Mouse (Mus musculus): ENCODE results near the gene Ampd3. TPM values are rescaled to one million over a fixed set of nuclear protein-coding genes. Genes with fewer than 3 reads are reported as not detected.

Gene Ampd3
- polyA plus RNA-seq, 1 experiment from 2014 or later = 7.8 TPM

DNA sequence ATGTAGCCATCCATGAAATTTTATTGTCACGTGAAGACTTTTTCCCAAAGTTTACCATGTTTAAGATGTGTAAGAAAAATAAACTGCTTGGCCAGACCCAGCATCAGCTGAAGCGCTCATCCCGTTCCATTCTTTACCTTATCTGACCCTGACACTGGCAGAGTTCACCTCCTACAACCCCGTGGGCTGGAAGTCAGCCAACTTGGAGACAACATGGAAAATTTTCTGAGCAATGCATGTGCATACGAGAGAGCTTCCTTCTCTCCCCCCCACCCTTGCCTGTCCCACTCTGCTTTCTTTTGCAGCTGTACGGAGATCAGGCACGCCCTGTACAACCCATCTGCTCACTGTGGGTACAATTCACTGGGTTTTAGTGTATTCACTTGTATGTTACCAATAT is 14.1 kb downstream of the Ampd3 start:
- WGBS = 74% methylated on average over 7 of the region's 7 CpGs

DNA sequence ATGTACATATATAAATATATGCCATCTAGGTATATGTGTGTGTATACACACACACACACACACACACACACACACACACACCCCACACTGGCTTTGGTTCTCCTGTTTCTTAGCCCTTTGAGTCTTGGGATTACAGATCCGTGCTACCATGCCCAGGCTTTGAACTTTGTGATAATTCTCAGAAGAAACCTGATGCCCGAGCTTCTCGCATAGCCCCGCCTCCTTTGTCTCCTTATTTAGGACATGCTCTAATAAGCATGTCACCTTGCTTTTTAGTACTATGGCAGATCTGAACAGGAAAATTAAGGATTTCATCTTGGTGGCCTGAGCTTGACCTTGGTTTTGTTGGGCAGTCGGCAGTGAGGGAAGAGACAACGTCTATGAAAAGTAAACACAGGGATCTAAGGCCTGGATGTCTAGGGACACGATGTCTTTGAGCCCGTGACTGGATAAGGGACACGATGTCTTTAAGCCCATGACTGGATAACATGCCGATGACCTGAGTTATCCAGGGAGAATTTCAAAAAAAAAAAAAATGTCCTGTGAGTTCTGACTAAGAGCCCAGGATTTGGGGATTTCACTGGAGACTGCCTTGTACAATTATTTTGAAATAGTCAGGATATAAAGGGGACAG is 15.0 kb downstream of the Ampd3 start:
- H3K27ac ChIP-seq (replicated peaks; ENCODE audit: low read depth, low read length) = no peak overlapping the region

More for the DNA sequence above, 14.1 kb downstream of the Ampd3 start:
- Histone ChIP-seq H3K4me3 (replicated peaks; ENCODE audit: low read depth, low read length) (no peak overlapping the region), H3K9ac (replicated peaks; ENCODE audit: low read length) (no peak overlapping the region), H3K9me3 (ENCODE audit: control insufficient read depth, low read length) (no peaks in the 10 kb centered on the region), H3K27me3 (ENCODE audit: control insufficient read depth, insufficient read depth, low read length) (no peaks in the 10 kb centered on the region), H3K27ac (replicated peaks; ENCODE audit: low read depth, low read length) (no peak overlapping the region), H3K4me2 (ENCODE audit: low read length) (no peak overlapping the region), H3K36me3 (ENCODE audit: control insufficient read depth, insufficient read depth, low read length) (no peaks in the 10 kb centered on the region), H3K4me1 (ENCODE audit: control insufficient read depth, insufficient read depth, low read length) (no peaks in the 10 kb centered on the region)
- ATAC-seq (ENCODE audit: low FRiP score, low TSS enrichment) (no peak), DNase-seq (no peak)

DNA sequence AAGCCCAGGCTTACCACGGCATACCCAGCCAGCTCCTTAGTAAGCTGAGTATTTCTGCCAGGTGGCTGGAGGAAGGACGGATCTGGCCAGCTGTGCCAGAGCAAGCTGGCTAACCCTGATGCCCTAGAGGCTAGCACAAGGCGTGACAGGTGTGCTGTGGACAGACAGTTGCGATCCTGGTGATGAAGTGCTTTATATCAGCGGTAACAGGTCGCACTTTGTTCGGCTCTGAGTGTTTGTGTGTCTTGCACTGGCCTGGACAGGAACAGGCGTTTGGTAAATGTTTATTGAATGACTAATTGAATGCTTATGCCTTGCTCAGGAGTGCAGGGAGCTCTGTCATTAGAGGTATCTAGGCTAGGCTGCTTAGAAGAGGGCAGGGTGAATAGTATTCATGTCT is 17.0 kb downstream of the Ampd3 start:
- Histone ChIP-seq H3K27me3 (ENCODE audit: control insufficient read depth, insufficient read depth, low read length) (no peaks in the 10 kb centered on the region), H3K9me3 (ENCODE audit: control insufficient read depth, low read length) (no peaks in the 10 kb centered on the region), H3K27ac (replicated peaks; ENCODE audit: low read depth, low read length) (no peak overlapping the region), H3K4me1 (ENCODE audit: control insufficient read depth, insufficient read depth, low read length) (no peaks in the 10 kb centered on the region), H3K4me2 (ENCODE audit: low read length) (no peak overlapping the region), H3K36me3 (ENCODE audit: control insufficient read depth, insufficient read depth, low read length) (no peaks in the 10 kb centered on the region), H3K4me3 (replicated peaks; ENCODE audit: low read depth, low read length) (no peak overlapping the region), H3K9ac (replicated peaks; ENCODE audit: low read length) (no peak overlapping the region)
- ATAC-seq (ENCODE audit: low FRiP score, low TSS enrichment) (no peak), DNase-seq (no peak)
- WGBS = 82% methylated on average over 8 of the region's 8 CpGs

More for the DNA sequence above, 15.0 kb downstream of the Ampd3 start:
- no peaks in the 10 kb centered on the region for H3K9me3 ChIP-seq (ENCODE audit: control insufficient read depth, low read length)
- H3K36me3 ChIP-seq (ENCODE audit: control insufficient read depth, insufficient read depth, low read length) = no peaks in the 10 kb centered on the region
- no peak overlapping the region for H3K4me2 ChIP-seq (ENCODE audit: low read length)
- no peaks in the 10 kb centered on the region for H3K27me3 ChIP-seq (ENCODE audit: control insufficient read depth, insufficient read depth, low read length)
- no peak overlapping the region for H3K9ac ChIP-seq (replicated peaks; ENCODE audit: low read length)
- no peak overlapping the region for H3K4me3 ChIP-seq (replicated peaks; ENCODE audit: low read depth, low read length)
- no peaks in the 10 kb centered on the region for H3K4me1 ChIP-seq (ENCODE audit: control insufficient read depth, insufficient read depth, low read length)
- ATAC-seq (ENCODE audit: low FRiP score, low TSS enrichment) = no peak
- 31% methylated on average over 10 of the region's 10 CpGs for WGBS
- DNase-seq = no peak

- ATAC-seq (ENCODE audit: low FRiP score, low TSS enrichment) = no peak
- 81% methylated on average over 3 of the region's 3 CpGs for WGBS
- no peak for DNase-seq
- Histone ChIP-seq H3K9me3 (ENCODE audit: control insufficient read depth, low read length) (no peaks in the 10 kb centered on the region), H3K4me2 (ENCODE audit: low read length) (no peak overlapping the region), H3K4me3 (replicated peaks; ENCODE audit: low read depth, low read length) (no peak overlapping the region), H3K9ac (replicated peaks; ENCODE audit: low read length) (no peak overlapping the region), H3K4me1 (ENCODE audit: control insufficient read depth, insufficient read depth, low read length) (no peaks in the 10 kb centered on the region), H3K27ac (replicated peaks; ENCODE audit: low read depth, low read length) (no peak overlapping the region), H3K36me3 (ENCODE audit: control insufficient read depth, insufficient read depth, low read length) (no peaks in the 10 kb centered on the region), H3K27me3 (ENCODE audit: control insufficient read depth, insufficient read depth, low read length) (no peaks in the 10 kb centered on the region)
Measured at GRCm38 (mm10) chr7:110785741-110786146, 17.7 kb downstream of the Ampd3 start.

GRCm38 (mm10) chr7:110787310-110787709 is 19.3 kb downstream of the Ampd3 start:
- no peak for DNase-seq
- no peak for ATAC-seq (ENCODE audit: low FRiP score, low TSS enrichment)
- no peaks in the 10 kb centered on the region for H3K9me3 ChIP-seq (ENCODE audit: control insufficient read depth, low read length)
- H3K4me2 ChIP-seq (ENCODE audit: low read length) = no peak overlapping the region
- no peak overlapping the region for H3K9ac ChIP-seq (replicated peaks; ENCODE audit: low read length)
- no peaks in the 10 kb centered on the region for H3K4me1 ChIP-seq (ENCODE audit: control insufficient read depth, insufficient read depth, low read length)
- WGBS = 77% methylated on average over 6 of the region's 6 CpGs
- no peaks in the 10 kb centered on the region for H3K27me3 ChIP-seq (ENCODE audit: control insufficient read depth, insufficient read depth, low read length)
- H3K27ac ChIP-seq (replicated peaks; ENCODE audit: low read depth, low read length) = no peak overlapping the region
- no peak overlapping the region for H3K4me3 ChIP-seq (replicated peaks; ENCODE audit: low read depth, low read length)
- H3K36me3 ChIP-seq (ENCODE audit: control insufficient read depth, insufficient read depth, low read length) = no peaks in the 10 kb centered on the region

DNA sequence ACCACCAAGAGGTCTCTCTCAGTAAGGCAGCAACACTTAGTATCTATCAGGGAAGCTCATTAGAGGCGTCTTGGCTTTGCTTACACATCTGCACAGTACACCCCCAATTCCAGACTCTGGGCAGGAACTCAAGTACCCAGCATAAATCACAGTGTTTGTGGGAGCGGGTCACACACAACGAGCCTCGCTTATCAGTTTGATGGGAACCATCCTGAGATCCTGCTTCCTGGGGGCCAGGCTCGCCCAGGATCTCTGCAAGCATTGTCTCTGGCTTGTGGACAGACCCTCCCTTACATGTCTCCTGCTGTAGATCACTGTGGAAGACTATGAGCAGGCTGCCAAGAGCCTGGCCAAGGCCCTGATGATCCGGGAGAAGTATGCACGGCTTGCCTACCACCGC is 22.9 kb downstream of the Ampd3 start:
- Histone ChIP-seq H3K36me3 (ENCODE audit: control insufficient read depth, insufficient read depth, low read length) (no peaks in the 10 kb centered on the region), H3K27ac (replicated peaks; ENCODE audit: low read depth, low read length) (no peak overlapping the region), H3K9me3 (ENCODE audit: control insufficient read depth, low read length) (no peaks in the 10 kb centered on the region), H3K4me2 (ENCODE audit: low read length) (no peak overlapping the region), H3K27me3 (ENCODE audit: control insufficient read depth, insufficient read depth, low read length) (no peaks in the 10 kb centered on the region), H3K4me3 (replicated peaks; ENCODE audit: low read depth, low read length) (no peak overlapping the region), H3K4me1 (ENCODE audit: control insufficient read depth, insufficient read depth, low read length) (no peaks in the 10 kb centered on the region), H3K9ac (replicated peaks; ENCODE audit: low read length) (no peak overlapping the region)
- WGBS = 90% methylated on average over 8 of the region's 8 CpGs
- ATAC-seq (ENCODE audit: low FRiP score, low TSS enrichment) (no peak), DNase-seq (no peak)

DNA sequence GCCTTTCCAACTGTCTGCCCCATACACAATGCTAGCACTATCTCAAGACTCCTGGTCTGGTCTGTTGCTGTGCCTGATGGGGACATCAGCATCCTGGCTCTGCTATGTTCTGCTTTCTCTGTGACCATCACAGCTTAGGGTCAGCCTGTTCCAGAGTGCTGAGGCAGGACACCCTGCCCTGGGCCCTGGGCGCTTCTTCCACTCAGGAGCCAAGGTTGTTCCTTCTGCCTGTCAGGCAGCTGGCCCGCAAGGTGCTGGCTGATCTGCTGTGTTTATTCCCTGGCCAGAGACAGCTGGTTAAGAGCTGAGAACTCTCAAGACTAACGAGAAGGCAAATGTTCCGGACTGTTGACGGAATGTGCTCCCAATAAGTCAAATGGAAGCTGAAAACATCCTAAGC is 24.2 kb downstream of the Ampd3 start:
- Histone ChIP-seq H3K4me3 (replicated peaks; ENCODE audit: low read depth, low read length) (no peak overlapping the region), H3K4me2 (ENCODE audit: low read length) (no peak overlapping the region), H3K36me3 (ENCODE audit: control insufficient read depth, insufficient read depth, low read length) (no peaks in the 10 kb centered on the region), H3K9me3 (ENCODE audit: control insufficient read depth, low read length) (no peaks in the 10 kb centered on the region), H3K27me3 (ENCODE audit: control insufficient read depth, insufficient read depth, low read length) (no peaks in the 10 kb centered on the region), H3K4me1 (ENCODE audit: control insufficient read depth, insufficient read depth, low read length) (no peaks in the 10 kb centered on the region), H3K9ac (replicated peaks; ENCODE audit: low read length) (no peak overlapping the region), H3K27ac (replicated peaks; ENCODE audit: low read depth, low read length) (no peak overlapping the region)
- no peak for ATAC-seq (ENCODE audit: low FRiP score, low TSS enrichment)
- 89% methylated on average over 5 of the region's 5 CpGs for WGBS
- DNase-seq = no peak

DNA sequence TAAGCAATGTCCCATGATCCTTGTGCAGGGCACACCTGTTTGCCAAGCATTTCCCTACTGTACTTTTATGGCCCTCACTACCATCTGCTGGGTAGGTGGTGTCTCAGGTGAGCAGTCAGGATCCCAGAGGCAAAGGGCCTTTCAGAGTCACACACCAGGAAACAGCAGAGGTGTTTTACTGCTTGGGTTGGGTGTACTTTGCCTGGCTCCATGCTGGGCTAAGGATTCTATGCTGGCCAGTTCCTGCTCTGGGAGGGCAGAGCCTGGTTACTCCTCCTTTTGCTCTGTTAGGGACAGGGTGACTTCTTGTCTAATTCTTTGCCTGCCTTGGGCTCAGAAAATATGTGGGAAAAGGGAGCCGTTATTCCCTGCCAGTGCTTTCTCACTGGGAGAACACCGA is 24.8 kb downstream of the Ampd3 start:
- Histone ChIP-seq H3K4me2 (ENCODE audit: low read length) (no peak overlapping the region), H3K4me1 (ENCODE audit: control insufficient read depth, insufficient read depth, low read length) (no peaks in the 10 kb centered on the region), H3K9me3 (ENCODE audit: control insufficient read depth, low read length) (no peaks in the 10 kb centered on the region), H3K27me3 (ENCODE audit: control insufficient read depth, insufficient read depth, low read length) (no peaks in the 10 kb centered on the region), H3K4me3 (replicated peaks; ENCODE audit: low read depth, low read length) (no peak overlapping the region), H3K36me3 (ENCODE audit: control insufficient read depth, insufficient read depth, low read length) (no peaks in the 10 kb centered on the region), H3K27ac (replicated peaks; ENCODE audit: low read depth, low read length) (no peak overlapping the region), H3K9ac (replicated peaks; ENCODE audit: low read length) (no peak overlapping the region)
- DNase-seq (no peak), ATAC-seq (ENCODE audit: low FRiP score, low TSS enrichment) (no peak)
- 92% methylated on average over 2 of the region's 2 CpGs for WGBS

DNA sequence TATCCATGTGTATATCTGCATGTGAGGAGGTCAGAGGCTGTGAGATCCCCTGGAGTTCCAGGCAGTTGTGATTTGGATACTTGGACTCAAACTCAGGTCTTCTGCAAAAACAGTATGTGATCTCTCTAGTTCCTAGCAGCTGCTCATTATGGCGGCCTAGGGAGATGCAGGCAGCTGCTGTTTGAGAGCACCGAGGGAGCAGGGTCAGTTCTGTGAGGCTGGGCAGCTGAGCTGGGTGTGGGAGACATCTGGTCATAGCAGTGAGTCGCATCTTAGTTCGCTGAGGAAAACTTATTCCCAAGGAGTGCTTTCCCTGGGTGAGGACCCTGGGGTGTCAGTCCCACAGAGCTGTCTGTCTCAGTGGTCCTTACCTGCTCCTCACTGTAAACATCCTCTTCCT is 26.7 kb downstream of the Ampd3 start:
- Histone ChIP-seq H3K9me3 (ENCODE audit: control insufficient read depth, low read length) (no peaks in the 10 kb centered on the region), H3K4me1 (ENCODE audit: control insufficient read depth, insufficient read depth, low read length) (no peaks in the 10 kb centered on the region), H3K36me3 (ENCODE audit: control insufficient read depth, insufficient read depth, low read length) (no peaks in the 10 kb centered on the region), H3K27ac (replicated peaks; ENCODE audit: low read depth, low read length) (no peak overlapping the region), H3K4me2 (ENCODE audit: low read length) (no peak overlapping the region), H3K27me3 (ENCODE audit: control insufficient read depth, insufficient read depth, low read length) (no peaks in the 10 kb centered on the region), H3K4me3 (replicated peaks; ENCODE audit: low read depth, low read length) (no peak overlapping the region), H3K9ac (replicated peaks; ENCODE audit: low read length) (no peak overlapping the region)
- DNase-seq (no peak), ATAC-seq (ENCODE audit: low FRiP score, low TSS enrichment) (no peak)
- 71% methylated on average over 4 of the region's 4 CpGs for WGBS

Measured in midbrain, embryonic 14.5 days (tissue).